Mouse (Mus musculus): Measurements from ENCODE around the gene Apopt1. TPM values are rescaled to one million over a fixed set of nuclear protein-coding genes. Genes with fewer than 3 reads are reported as not detected.

Apopt1 gene
- polyA plus RNA-seq, 1 experiment = 54.6 TPM

- Histone ChIP-seq H3K4me2 (ENCODE audit: low read depth) (no peak overlapping the region), H3K4me3 (no peak overlapping the region), H3ac (ENCODE audit: control insufficient read depth, insufficient read length) (no peak overlapping the region), H3K36me3 (ENCODE audit: control insufficient read depth, insufficient read depth) (peaks cover 8% of the 10 kb centered on the region), H3K27me3 (ENCODE audit: control insufficient read depth, insufficient read depth, insufficient read length) (no peaks in the 10 kb centered on the region), H3K79me2 (ENCODE audit: control insufficient read depth, insufficient read depth) (no peaks in the 10 kb centered on the region)
- TF ChIP-seq SRF (IDR thresholded peaks at IDR 0.05; ENCODE audit: control insufficient read depth, insufficient read length, low read depth) (no peak), POLR2AphosphoS2 (IDR thresholded peaks at IDR 0.05; ENCODE audit: insufficient read length, low read depth) (no peak), CEBPB (IDR thresholded peaks at IDR 0.05; ENCODE audit: insufficient read depth, poor library complexity, severe bottlenecking) (no peak), MAX (IDR thresholded peaks at IDR 0.05; ENCODE audit: low read depth) (no peak), TCF12 (IDR thresholded peaks at IDR 0.05; ENCODE audit: insufficient read depth, poor library complexity, severe bottlenecking) (no peak), MYOG (IDR thresholded peaks at IDR 0.05; ENCODE audit: control insufficient read depth in 1 of 3, insufficient read depth in 1 of 3, insufficient read length in 2 of 3, low read depth in 2 of 3) (no peak), USF1 (IDR thresholded peaks at IDR 0.05; ENCODE audit: low read depth) (no peak), MYOD1 (IDR thresholded peaks at IDR 0.05; ENCODE audit: control insufficient read depth in 1 of 3, insufficient read length in 2 of 3, low read depth in 2 of 3) (no peak), POLR2A (IDR thresholded peaks at IDR 0.05; ENCODE audit: insufficient read length, low read depth) (no peak), REST (IDR thresholded peaks at IDR 0.05; ENCODE audit: insufficient read depth, insufficient read length) (no peak), TCF3 (IDR thresholded peaks at IDR 0.05; ENCODE audit: insufficient read length, low read depth) (no peak), E2F4 (IDR thresholded peaks at IDR 0.05; ENCODE audit: insufficient read depth) (no peak)
Observed at GRCm38 (mm10) chr12:111794526-111795179, 81.6 kb downstream of the Apopt1 start.

- Histone ChIP-seq H3ac (ENCODE audit: control insufficient read depth, insufficient read length) (no peak overlapping the region), H3K79me2 (ENCODE audit: control insufficient read depth, insufficient read depth) (no peaks in the 10 kb centered on the region), H3K36me3 (ENCODE audit: control insufficient read depth, insufficient read depth) (peaks cover 11% of the 10 kb centered on the region), H3K4me2 (ENCODE audit: low read depth) (no peak overlapping the region), H3K4me3 (no peak overlapping the region), H3K27me3 (ENCODE audit: control insufficient read depth, insufficient read depth, insufficient read length) (no peaks in the 10 kb centered on the region)
- TF ChIP-seq POLR2AphosphoS2 (IDR thresholded peaks at IDR 0.05; ENCODE audit: insufficient read length, low read depth) (peak; percentile 47), USF1 (IDR thresholded peaks at IDR 0.05; ENCODE audit: low read depth) (no peak), E2F4 (IDR thresholded peaks at IDR 0.05; ENCODE audit: insufficient read depth) (no peak), CEBPB (IDR thresholded peaks at IDR 0.05; ENCODE audit: insufficient read depth, poor library complexity, severe bottlenecking) (no peak)
Observed at GRCm38 (mm10) chr12:111795180-111795895, 82.3 kb downstream of the Apopt1 start.

GRCm38 (mm10) chr12:111797251-111797650 is 84.2 kb downstream of the Apopt1 start:
- H3K4me3 ChIP-seq = no peak overlapping the region
- H3ac ChIP-seq (ENCODE audit: control insufficient read depth, insufficient read length) = no peak overlapping the region
- H3K79me2 ChIP-seq (ENCODE audit: control insufficient read depth, insufficient read depth) = no peaks in the 10 kb centered on the region
- H3K4me2 ChIP-seq (ENCODE audit: low read depth) = no peak overlapping the region
- peaks cover 11% of the 10 kb centered on the region for H3K36me3 ChIP-seq (ENCODE audit: control insufficient read depth, insufficient read depth)
- no peaks in the 10 kb centered on the region for H3K27me3 ChIP-seq (ENCODE audit: control insufficient read depth, insufficient read depth, insufficient read length)
- TF ChIP-seq POLR2A (IDR thresholded peaks at IDR 0.05; ENCODE audit: insufficient read length, low read depth) (no peak), TCF12 (IDR thresholded peaks at IDR 0.05; ENCODE audit: insufficient read depth, poor library complexity, severe bottlenecking) (no peak), REST (IDR thresholded peaks at IDR 0.05; ENCODE audit: insufficient read depth, insufficient read length) (no peak), POLR2AphosphoS2 (IDR thresholded peaks at IDR 0.05; ENCODE audit: insufficient read length, low read depth) (no peak), CEBPB (IDR thresholded peaks at IDR 0.05; ENCODE audit: insufficient read depth, poor library complexity, severe bottlenecking) (no peak), MYOG (IDR thresholded peaks at IDR 0.05; ENCODE audit: control insufficient read depth in 1 of 3, insufficient read depth in 1 of 3, insufficient read length in 2 of 3, low read depth in 2 of 3) (no peak), USF1 (IDR thresholded peaks at IDR 0.05; ENCODE audit: low read depth) (no peak), MYOD1 (IDR thresholded peaks at IDR 0.05; ENCODE audit: control insufficient read depth in 1 of 3, insufficient read length in 2 of 3, low read depth in 2 of 3) (no peak), TCF3 (IDR thresholded peaks at IDR 0.05; ENCODE audit: insufficient read length, low read depth) (no peak), E2F4 (IDR thresholded peaks at IDR 0.05; ENCODE audit: insufficient read depth) (no peak), SRF (IDR thresholded peaks at IDR 0.05; ENCODE audit: control insufficient read depth, insufficient read length, low read depth) (no peak), MAX (IDR thresholded peaks at IDR 0.05; ENCODE audit: low read depth) (no peak)

GRCm38 (mm10) chr12:111798493-111798892 is 85.4 kb downstream of the Apopt1 start:
- H3K4me3 ChIP-seq = no peak overlapping the region

More at GRCm38 (mm10) chr12:111798493-111798892, 85.4 kb downstream of the Apopt1 start:
- no peak overlapping the region for H3ac ChIP-seq (ENCODE audit: control insufficient read depth, insufficient read length)
- peaks cover 11% of the 10 kb centered on the region for H3K36me3 ChIP-seq (ENCODE audit: control insufficient read depth, insufficient read depth)
- no peaks in the 10 kb centered on the region for H3K79me2 ChIP-seq (ENCODE audit: control insufficient read depth, insufficient read depth)
- no peak overlapping the region for H3K4me2 ChIP-seq (ENCODE audit: low read depth)
- TF ChIP-seq USF1 (IDR thresholded peaks at IDR 0.05; ENCODE audit: low read depth) = no peak
- no peak for TF ChIP-seq TCF3 (IDR thresholded peaks at IDR 0.05; ENCODE audit: insufficient read length, low read depth)
- TF ChIP-seq MYOG (IDR thresholded peaks at IDR 0.05; ENCODE audit: control insufficient read depth in 1 of 3, insufficient read depth in 1 of 3, insufficient read length in 2 of 3, low read depth in 2 of 3) = peak in 1 of 3 experiments; percentile 64
- no peak for TF ChIP-seq MAX (IDR thresholded peaks at IDR 0.05; ENCODE audit: low read depth)
- TF ChIP-seq E2F4 (IDR thresholded peaks at IDR 0.05; ENCODE audit: insufficient read depth) = no peak
- peak in 2 of 3 experiments; percentile 11 to 45 for TF ChIP-seq MYOD1 (IDR thresholded peaks at IDR 0.05; ENCODE audit: control insufficient read depth in 1 of 3, insufficient read length in 2 of 3, low read depth in 2 of 3)
- H3K27me3 ChIP-seq (ENCODE audit: control insufficient read depth, insufficient read depth, insufficient read length) = no peaks in the 10 kb centered on the region

Data from myocyte (in vitro differentiated cells).